Mouse (Mus musculus) limb, embryonic 10.5 days (tissue): Measurements from ENCODE around the gene Gfpt2. TPM values are rescaled to one million over a fixed set of nuclear protein-coding genes. Genes with fewer than 3 reads are reported as not detected.
A peak's percentile ranks its signal among the peaks of the same experiment; 100 is the strongest.
"Not testable (repeated sequence)": the region's sequence is repeated elsewhere in the genome, so short reads cannot be mapped to it uniquely, and the experiment has no call there.

Experiments used
- DNase-seq: peaks from one replicate; pipeline ENCODE4 v3.0.0-alpha.2; 2017; ENCODE audit warnings: low spot score
- H3K27ac ChIP-seq: fragments of 300-500 bp; sonication (generic); 2 replicates; pipeline ENCODE4 v1.5.1; 2016; ENCODE audit warnings: mild to moderate bottlenecking
- H3K27me3 ChIP-seq: fragments of 300-500 bp; sonication (generic); 2 replicates; pipeline ENCODE4 v1.6.1; 2016; ENCODE audit warnings: low read depth, mild to moderate bottlenecking; ENCODE audit not compliant: poor library complexity, severe bottlenecking
- H3K36me3 ChIP-seq: fragments of 300-500 bp; sonication (generic); 2 replicates; pipeline ENCODE4 v1.6.1; 2016; ENCODE audit warnings: mild to moderate bottlenecking, moderate library complexity
- H3K4me1 ChIP-seq: fragments of 300-500 bp; sonication (generic); 2 replicates; pipeline ENCODE4 v1.6.1; 2016
- H3K4me3 ChIP-seq: fragments of 300-500 bp; sonication (generic); 2 replicates; pipeline ENCODE4 v1.5.1; 2016; ENCODE audit warnings: mild to moderate bottlenecking, moderate library complexity
- H3K9me3 ChIP-seq: fragments of 300-500 bp; sonication (generic); replicated peaks from 2 replicates; pipeline ENCODE4 v1.6.1; 2016; ENCODE audit warnings: mild to moderate bottlenecking
- WGBS: fragments of 180-500 bp; shearing (Covaris S2); methylation state at CpG from one replicate; pipeline ENCODE4 v1.1.7; 2016; 5-methylcytosine and 5-hydroxymethylcytosine counted together
- polyA plus RNA-seq: library from polyadenylated mRNA; unstranded; fragments of >200 nt; fragmentation: Nextera tagmentation; extraction: Ambion mirVana; gene quantifications from 2 replicates; pipeline ENCODE4 v1.2.1, GENCODE M21; 2016

The Gfpt2 gene
- polyA plus RNA-seq, 1 experiment from 2014 or later, result 43.3 TPM

- WGBS, result 88% methylated on average over 6 of the region's 6 CpGs
- H3K27ac ChIP-seq, H3K36me3 ChIP-seq, H3K9me3 ChIP-seq, H3K4me3 ChIP-seq, DNase-seq, H3K27me3 ChIP-seq: not testable (repeated sequence)
- H3K4me1 ChIP-seq, result peaks cover 24% of the 10 kb centered on the region
These were observed 26.5 kb upstream of the Gfpt2 start for GRCm38 (mm10) chr11:49767497-49767896.

- H3K27me3 ChIP-seq, result no peaks in the 10 kb centered on the region
- H3K4me1 ChIP-seq, result peaks cover 13% of the 10 kb centered on the region
- no peak for DNase-seq
- WGBS, result 91% methylated on average over 5 of the region's 5 CpGs
- no peak overlapping the region for H3K27ac ChIP-seq
- H3K4me3 ChIP-seq, result no peak overlapping the region
- H3K36me3 ChIP-seq, result no peaks in the 10 kb centered on the region
- H3K9me3 ChIP-seq, result no peaks in the 10 kb centered on the region
These were observed 25.2 kb upstream of the Gfpt2 start for GRCm38 (mm10) chr11:49768781-49769180.

GRCm38 (mm10) chr11:49770676-49771550, 23.1 kb upstream of the Gfpt2 start:
- no peaks in the 10 kb centered on the region for H3K27me3 ChIP-seq
- DNase-seq, result no peak
- 87% methylated on average over 9 of the region's 9 CpGs for WGBS
- no peak overlapping the region for H3K27ac ChIP-seq
- H3K4me3 ChIP-seq, result no peak overlapping the region
- peaks cover 9% of the 10 kb centered on the region for H3K4me1 ChIP-seq
- H3K9me3 ChIP-seq, result no peaks in the 10 kb centered on the region
- no peaks in the 10 kb centered on the region for H3K36me3 ChIP-seq

- no peaks in the 10 kb centered on the region for H3K27me3 ChIP-seq
- 68% methylated on average over 5 of the region's 5 CpGs for WGBS
- no peaks in the 10 kb centered on the region for H3K9me3 ChIP-seq
- no peak overlapping the region for H3K4me3 ChIP-seq
- no peak for DNase-seq
- peaks cover 10% of the 10 kb centered on the region for H3K4me1 ChIP-seq
- H3K27ac ChIP-seq, result no peak overlapping the region
- H3K36me3 ChIP-seq, result no peaks in the 10 kb centered on the region
These were observed 21.7 kb upstream of the Gfpt2 start for GRCm38 (mm10) chr11:49772251-49772650.

GRCm38 (mm10) chr11:49774894-49775293, 19.1 kb upstream of the Gfpt2 start:
- Histone ChIP-seq H3K27me3 (no peaks in the 10 kb centered on the region), H3K27ac (no peak overlapping the region), H3K36me3 (no peaks in the 10 kb centered on the region), H3K4me3 (no peak overlapping the region), H3K4me1 (peaks cover 10% of the 10 kb centered on the region), H3K9me3 (no peaks in the 10 kb centered on the region)
- WGBS, result 82% methylated on average over 4 of the region's 4 CpGs
- DNase-seq, result no peak

- 89% methylated on average over 6 of the region's 6 CpGs for whole genome bisulfite sequencing
These were observed 15.1 kb upstream of the Gfpt2 start for GRCm38 (mm10) chr11:49778844-49779243.

GRCm38 (mm10) chr11:49780161-49780817, 13.7 kb upstream of the Gfpt2 start:
- no peaks in the 10 kb centered on the region for H3K36me3 ChIP-seq
- no peak overlapping the region for H3K4me3 ChIP-seq
- no peaks in the 10 kb centered on the region for H3K9me3 ChIP-seq
- 87% methylated on average over 4 of the region's 4 CpGs for WGBS
- no peak for DNase-seq
- H3K27ac ChIP-seq, result no peak overlapping the region
- H3K4me1 ChIP-seq, result peaks cover 8% of the 10 kb centered on the region
- H3K27me3 ChIP-seq, result no peaks in the 10 kb centered on the region

More at GRCm38 (mm10) chr11:49778844-49779243, 15.1 kb upstream of the Gfpt2 start:
- no peak for DNase-seq
- H3K4me1 ChIP-seq, result peaks cover 10% of the 10 kb centered on the region
- H3K27me3 ChIP-seq, result no peaks in the 10 kb centered on the region
- H3K27ac ChIP-seq, result no peak overlapping the region
- no peaks in the 10 kb centered on the region for H3K36me3 ChIP-seq
- H3K4me3 ChIP-seq, result no peak overlapping the region
- no peaks in the 10 kb centered on the region for H3K9me3 ChIP-seq

GRCm38 (mm10) chr11:49781833-49782399, 12.1 kb upstream of the Gfpt2 start:
- no peaks in the 10 kb centered on the region for H3K27me3 ChIP-seq
- WGBS, result 74% methylated on average over 6 of the region's 6 CpGs

GRCm38 (mm10) chr11:49793131-49793530, 847 bp upstream of the Gfpt2 start:
- peaks cover 21% of the 10 kb centered on the region for H3K4me1 ChIP-seq
- H3K4me3 ChIP-seq, result peak overlapping the region; percentile 26; the same call in 1 of the 2 replicates
- peak; percentile 48 for DNase-seq
- H3K9me3 ChIP-seq, result no peaks in the 10 kb centered on the region
- H3K27me3 ChIP-seq, result no peaks in the 10 kb centered on the region
- peaks cover 7% of the 10 kb centered on the region for H3K36me3 ChIP-seq
- no peak overlapping the region for H3K27ac ChIP-seq
- 5% methylated on average over 14 of the region's 14 CpGs for WGBS

More at GRCm38 (mm10) chr11:49781833-49782399, 12.1 kb upstream of the Gfpt2 start:
- no peak for DNase-seq
- H3K36me3 ChIP-seq, result no peaks in the 10 kb centered on the region
- H3K4me3 ChIP-seq, result no peak overlapping the region
- no peaks in the 10 kb centered on the region for H3K4me1 ChIP-seq
- no peaks in the 10 kb centered on the region for H3K9me3 ChIP-seq
- H3K27ac ChIP-seq, result no peak overlapping the region

GRCm38 (mm10) chr11:49794342-49795144, 565 bp downstream of the Gfpt2 start:
- Histone ChIP-seq H3K9me3 (no peaks in the 10 kb centered on the region), H3K4me3 (peak overlapping the region; percentile 72), H3K27ac (peak overlapping the region; percentile 87), H3K27me3 (no peaks in the 10 kb centered on the region), H3K36me3 (peaks cover 17% of the 10 kb centered on the region), H3K4me1 (peaks cover 21% of the 10 kb centered on the region)
- under 1% methylated on average over 45 of the region's 45 CpGs for WGBS
- peak; percentile 80 for DNase-seq

- no peaks in the 10 kb centered on the region for H3K27me3 ChIP-seq
- no peak for DNase-seq
- no peak overlapping the region for H3K4me3 ChIP-seq
- H3K36me3 ChIP-seq, result peaks cover 41% of the 10 kb centered on the region
- no peaks in the 10 kb centered on the region for H3K9me3 ChIP-seq
- no peak overlapping the region for H3K27ac ChIP-seq
- H3K4me1 ChIP-seq, result peaks cover 19% of the 10 kb centered on the region
- 95% methylated on average over 6 of the region's 6 CpGs for WGBS
These were observed 5.0 kb downstream of the Gfpt2 start for GRCm38 (mm10) chr11:49798931-49799330.

- Histone ChIP-seq H3K27ac (no peak overlapping the region), H3K9me3 (no peaks in the 10 kb centered on the region), H3K27me3 (no peaks in the 10 kb centered on the region), H3K36me3 (peaks cover 60% of the 10 kb centered on the region), H3K4me1 (peaks cover 8% of the 10 kb centered on the region; the same call in 1 of the 2 replicates), H3K4me3 (no peak overlapping the region)
- 88% methylated on average over 4 of the region's 4 CpGs for WGBS
- DNase-seq, result no peak
These were observed 7.5 kb downstream of the Gfpt2 start for GRCm38 (mm10) chr11:49801516-49801915.
